Mouse (Mus musculus) CH12.LX (cell line): Measurements from ENCODE around the gene Atf4. TPM values are rescaled to one million over a fixed set of nuclear protein-coding genes. Genes with fewer than 3 reads are reported as not detected.

Experiments
- DNase-seq: peaks from one replicate; pipeline ENCODE4 v3.0.0-alpha.2; 2013; ENCODE audit errors: extremely low read depth
- H3K27ac ChIP-seq: 2 replicates; pipeline ENCODE4 v1.5.1; 2012; ENCODE audit warnings: low read depth, mild to moderate bottlenecking, control low read depth, moderate library complexity; ENCODE audit not compliant: insufficient read depth
- H3K27me3 ChIP-seq: replicated peaks from 2 replicates; pipeline ENCODE3; 2012; ENCODE audit warnings: inconsistent platforms
- H3K36me3 ChIP-seq, 2 experiments: replicated peaks in 1 of 2; 2 replicates each; pipeline versions ENCODE3 to v1.6.1; 2012; ENCODE audit warnings: inconsistent platforms in 1 of 2, low read length in 1 of 2, mild to moderate bottlenecking in 1 of 2, mixed read lengths in 1 of 2, moderate library complexity in 1 of 2; ENCODE audit not compliant: control insufficient read depth in 1 of 2, insufficient read depth in 1 of 2
- H3K4me1 ChIP-seq, 2 experiments: 2 replicates each; pipeline ENCODE4 v1.6.1; 2012; ENCODE audit warnings: inconsistent platforms in 1 of 2, moderate library complexity in 1 of 2; ENCODE audit not compliant: insufficient read depth in 2 of 2, control insufficient read depth in 1 of 2
- H3K4me2 ChIP-seq: 2 replicates; pipeline ENCODE4 v1.6.1; 2012; ENCODE audit warnings: low read depth, mild to moderate bottlenecking, control low read depth; ENCODE audit not compliant: poor library complexity, insufficient read depth, severe bottlenecking
- H3K4me3 ChIP-seq, 3 experiments: fragments of 150-350 bp in 1 of 3; sonication (generic) in 1 of 3; replicated peaks in 1 of 3; 2 replicates each; pipeline versions ENCODE3 to v1.5.1; 2011 to 2012; ENCODE audit warnings: low read depth in 2 of 3, low read length in 2 of 3, mild to moderate bottlenecking in 2 of 3, moderate library complexity in 2 of 3, control low read depth in 1 of 3, improper control_type of control experiment in 1 of 3, inconsistent platforms in 1 of 3, mixed read lengths in 1 of 3; ENCODE audit not compliant: poor library complexity in 1 of 3
- H3K79me2 ChIP-seq: replicated peaks from 2 replicates; pipeline ENCODE4 v1.6.1; 2012; ENCODE audit warnings: mild to moderate bottlenecking, moderate library complexity; ENCODE audit not compliant: control insufficient read depth, poor library complexity, insufficient read depth, severe bottlenecking; ENCODE audit errors: extremely low read depth
- H3K9ac ChIP-seq: 2 replicates; pipeline ENCODE4 v1.6.1; 2012; ENCODE audit warnings: low read depth, mild to moderate bottlenecking, control low read depth, moderate library complexity; ENCODE audit not compliant: insufficient read depth
- H3K9me3 ChIP-seq: replicated peaks from 2 replicates; pipeline ENCODE3; 2012; ENCODE audit warnings: low read length, inconsistent platforms, mixed read lengths
- CHD2 ChIP-seq: IDR thresholded peaks from 2 replicates; pipeline ENCODE4 v1.6.1; 2011; ENCODE audit warnings: low read length, improper control_type of control experiment
- CTCF ChIP-seq, 2 experiments: IDR thresholded peaks in 1 of 2; conservative IDR thresholded peaks in 1 of 2; 2 replicates each; pipeline ENCODE4 v1.5.1; 2011 to 2012; ENCODE audit warnings: low read depth in 2 of 2, low read length in 2 of 2, improper control_type of control experiment in 1 of 2, inconsistent platforms in 1 of 2, mild to moderate bottlenecking in 1 of 2, moderate library complexity in 1 of 2
- GABPA ChIP-seq: IDR thresholded peaks from 2 replicates; pipeline ENCODE4 v1.6.1; 2012; ENCODE audit warnings: low read depth, low read length, improper control_type of control experiment, inconsistent platforms; ENCODE audit not compliant: insufficient replicate concordance
- IRF4 ChIP-seq: IDR thresholded peaks from 2 replicates; pipeline ENCODE4 v1.6.1; 2014; ENCODE audit warnings: low read depth, mild to moderate bottlenecking, inconsistent platforms, low read length, improper control_type of control experiment
- JUN ChIP-seq: IDR thresholded peaks from 2 replicates; pipeline ENCODE4 v1.6.1; 2011; ENCODE audit warnings: low read depth, mild to moderate bottlenecking, low read length, improper control_type of control experiment, moderate library complexity; ENCODE audit not compliant: insufficient read depth
- JUND ChIP-seq: conservative IDR thresholded peaks from 2 replicates; pipeline ENCODE4 v1.6.1; 2011; ENCODE audit warnings: low read depth, low read length, improper control_type of control experiment
- MYC ChIP-seq: IDR thresholded peaks from 2 replicates; pipeline ENCODE4 v1.6.1; 2011; ENCODE audit warnings: low read depth, mild to moderate bottlenecking, improper control_type of control experiment, low read length
- NRF1 ChIP-seq: IDR thresholded peaks from 2 replicates; pipeline ENCODE4 v1.6.1; 2014; ENCODE audit warnings: low read depth, mild to moderate bottlenecking, inconsistent platforms, low read length, improper control_type of control experiment, moderate library complexity
- PAX5 ChIP-seq: IDR thresholded peaks from 2 replicates; pipeline ENCODE4 v1.6.1; 2012; ENCODE audit warnings: low read length, inconsistent platforms, mixed read lengths
- POLR2AphosphoS2 ChIP-seq: IDR thresholded peaks from 2 replicates; pipeline ENCODE4 v1.6.1; 2011; ENCODE audit warnings: low read depth, low read length, improper control_type of control experiment
- RAD21 ChIP-seq: IDR thresholded peaks from 2 replicates; pipeline ENCODE4 v1.6.1; 2011; ENCODE audit warnings: low read depth, mild to moderate bottlenecking, low read length, improper control_type of control experiment, moderate library complexity
- SMC3 ChIP-seq: IDR thresholded peaks from 2 replicates; pipeline ENCODE4 v1.6.1; 2011; ENCODE audit warnings: low read depth, low read length, improper control_type of control experiment
- TCF12 ChIP-seq: IDR thresholded peaks from 2 replicates; pipeline ENCODE4 v1.6.1; 2014; ENCODE audit warnings: low read depth, mild to moderate bottlenecking, inconsistent platforms, low read length, improper control_type of control experiment
- USF1 ChIP-seq: IDR thresholded peaks from 2 replicates; pipeline ENCODE4 v1.6.1; 2014; ENCODE audit warnings: low read depth, mild to moderate bottlenecking, inconsistent platforms, low read length, improper control_type of control experiment
- USF2 ChIP-seq: conservative IDR thresholded peaks from 2 replicates; pipeline ENCODE4 v1.6.1; 2011; ENCODE audit warnings: low read depth, low read length, improper control_type of control experiment
- ZC3H11A ChIP-seq: IDR thresholded peaks from 2 replicates; pipeline ENCODE4 v1.6.1; 2012; ENCODE audit warnings: low read depth, mild to moderate bottlenecking, inconsistent platforms, low read length, improper control_type of control experiment
- ZKSCAN1 ChIP-seq: IDR thresholded peaks from 2 replicates; pipeline ENCODE4 v1.6.1; 2012; ENCODE audit warnings: low read depth, inconsistent platforms, low read length, improper control_type of control experiment, borderline replicate concordance
- ZMIZ1 ChIP-seq: IDR thresholded peaks from 2 replicates; pipeline ENCODE4 v1.6.1; 2012; ENCODE audit warnings: low read depth, mild to moderate bottlenecking, inconsistent platforms, low read length, improper control_type of control experiment
- dilution Hi-C: fragments of 300-500 bp; cut with MboI; formaldehyde crosslinking; loops from 2 replicates; pipeline ENCODE4 v1.14.3; 2020; ENCODE audit warnings: low sequenced_read_pairs; ENCODE audit not compliant: extremely low pct_unique_long_range_greater_than_20kb, extremely low pct_ligation_motif_present
- in situ Hi-C: fragments of 300-500 bp; cut with MboI; formaldehyde crosslinking; loops from 3 replicates; pipeline ENCODE4 v1.14.3; 2019; ENCODE audit warnings: low sequenced_read_pairs, low pct_ligation_motif_present, low pct_unique_long_range_greater_than_20kb, mixed read lengths
- polyA plus RNA-seq: library from polyadenylated mRNA; unstranded; fragments of >175 nt; gene quantifications from 2 replicates; pipeline ENCODE4 v1.2.1, GENCODE M21; 2012; ENCODE audit warnings: low read depth; ENCODE audit not compliant: insufficient read length
- total RNA-seq, 2 experiments: library from RNA; depleted of rRNA; stranded (reverse); fragments of 300-350 nt in 1 of 2; fragments of >200 nt in 1 of 2; gene quantifications; 2 replicates each; pipeline ENCODE4 v1.2.3; 2012 to 2014

The Atf4 gene
- total and polyA plus RNA-seq, 3 experiments = 357 to 819 (median 486) TPM

- no peak overlapping the region for H3K4me2 ChIP-seq
- TF ChIP-seq SMC3 = peak; percentile 67
- TF ChIP-seq RAD21 = peak; percentile 19
- TF ChIP-seq ZMIZ1 = no peak
- TF ChIP-seq CTCF (conservative IDR thresholded peaks at IDR 0.05 in 1 of 2, IDR thresholded peaks at IDR 0.05 in 1 of 2; ENCODE audit: low read depth in 2 of 2, low read length in 2 of 2) = peak; percentile 71 to 94
- H3K36me3 ChIP-seq = no peaks in the 10 kb centered on the region
- H3K9me3 ChIP-seq = no peaks in the 10 kb centered on the region
- DNase-seq = no peak
- no peak overlapping the region for H3K9ac ChIP-seq
- H3K79me2 ChIP-seq = no peaks in the 10 kb centered on the region
- no peak overlapping the region for H3K27ac ChIP-seq
- in situ Hi-C loops = no loop called here
- no peaks in the 10 kb centered on the region for H3K4me1 ChIP-seq
- dilution Hi-C loops = no loop called here
- peaks cover 89% of the 10 kb centered on the region for H3K27me3 ChIP-seq
- H3K4me3 ChIP-seq = no peak overlapping the region
Measured at GRCm38 (mm10) chr15:80280646-80281045, 25.7 kb downstream of the Atf4 start.

- dilution Hi-C loops = no loop called here
- no peak for DNase-seq
Measured at GRCm38 (mm10) chr15:80286851-80287415, 31.9 kb downstream of the Atf4 start, which contains the start of gene Cacna1i. Cacna1i (plus strand) TSS chr15:80287238.

GRCm38 (mm10) chr15:80288036-80288435 is 33.1 kb downstream of the Atf4 start:
- TF ChIP-seq IRF4 = no peak
- no peak for TF ChIP-seq RAD21
- no peak for TF ChIP-seq USF2
- no peak for TF ChIP-seq NRF1
- TF ChIP-seq, all 38 proteins: peak for 0
- Histone ChIP-seq H3K4me1 (peaks cover 0 to 3% of the 10 kb centered on the region in 2 experiments; a peak in 2 of 4 replicates), H3K4me2 (no peak overlapping the region), H3K9me3 (no peaks in the 10 kb centered on the region), H3K4me3 (no peak overlapping the region), H3K27ac (no peak overlapping the region), H3K79me2 (no peaks in the 10 kb centered on the region), H3K27me3 (peaks cover 68% of the 10 kb centered on the region), H3K9ac (no peak overlapping the region), H3K36me3 (no peaks in the 10 kb centered on the region)
- no peak for DNase-seq
- dilution Hi-C loops = no loop called here
- in situ Hi-C loops = no loop called here

More at GRCm38 (mm10) chr15:80286851-80287415, 31.9 kb downstream of the Atf4 start, which contains the start of gene Cacna1i:
- no peaks in the 10 kb centered on the region for H3K36me3 ChIP-seq
- in situ Hi-C loops = no loop called here
- H3K27me3 ChIP-seq = peaks cover 68% of the 10 kb centered on the region
- H3K4me1 ChIP-seq = peaks cover 0 to 3% of the 10 kb centered on the region in 2 experiments; a peak in 2 of 4 replicates
- no peaks in the 10 kb centered on the region for H3K79me2 ChIP-seq
- no peak for TF ChIP-seq GABPA
- no peak for TF ChIP-seq MYC
- no peak for TF ChIP-seq ZMIZ1
- no peak for TF ChIP-seq JUND
- TF ChIP-seq PAX5 = no peak
- no peak for TF ChIP-seq RAD21
- no peak for TF ChIP-seq CTCF (conservative IDR thresholded peaks at IDR 0.05 in 1 of 2, IDR thresholded peaks at IDR 0.05 in 1 of 2; ENCODE audit: low read depth in 2 of 2, low read length in 2 of 2)
- TF ChIP-seq ZC3H11A = no peak
- TF ChIP-seq JUN = no peak
- TF ChIP-seq CHD2 = no peak
- TF ChIP-seq TCF12 = no peak
- TF ChIP-seq ZKSCAN1 = no peak
- TF ChIP-seq POLR2AphosphoS2 = no peak
- TF ChIP-seq SMC3 = no peak
- no peak for TF ChIP-seq USF1
- H3K4me3 ChIP-seq = no peak within 1 kb of the TSS
- no peak within 1 kb of the TSS for H3K4me2 ChIP-seq
- H3K9ac ChIP-seq = no peak within 1 kb of the TSS
- no peak within 1 kb of the TSS for H3K27ac ChIP-seq
- H3K9me3 ChIP-seq = no peaks in the 10 kb centered on the region
